Mouse (Mus musculus): ENCODE measurements at regions not wholly inside any gene's neighbourhood (a gene's known extent, or its start where the extent isn't known, plus 50 kb on each side); places are given as distances from the start of the nearest gene placed in this dataset.

- TF ChIP-seq CTCF (IDR thresholded peaks at IDR 0.05; ENCODE audit: insufficient read depth, low read length) (no peak), POLR2A (IDR thresholded peaks at IDR 0.05; ENCODE audit: borderline replicate concordance, extremely low read depth, low read depth, low read length) (no peak)
These were observed 198.9 kb downstream of the 1700064H15Rik start for GRCm38 (mm10) chr3:19429422-19430076.
